Mouse (Mus musculus) stomach, embryonic 16.5 days (tissue): ENCODE data around the gene Csnk1d. TPM values are rescaled to one million over a fixed set of nuclear protein-coding genes. Genes with fewer than 3 reads are reported as not detected.

Source experiments
- ATAC-seq: fragments of 200-750 bp; cut with Nextera tagmentation; 2 replicates; pipeline ENCODE4 v1.8.0; 2017; ENCODE audit warnings: moderate number of reproducible peaks, moderate TSS enrichment; ENCODE audit not compliant: insufficient read depth, low FRiP score
- H3K27ac ChIP-seq: fragments of 300-500 bp; sonication (generic); 2 replicates; pipeline ENCODE4 v1.5.1; 2014; ENCODE audit warnings: low read length
- H3K27me3 ChIP-seq: fragments of 300-500 bp; sonication (generic); 2 replicates; pipeline ENCODE4 v1.6.1; 2014; ENCODE audit warnings: low read length, control low read depth, mixed read lengths; ENCODE audit not compliant: control insufficient read depth, insufficient read depth
- H3K36me3 ChIP-seq: fragments of 300-500 bp; sonication (generic); 2 replicates; pipeline ENCODE4 v1.6.1; 2014; ENCODE audit warnings: low read length; ENCODE audit not compliant: control insufficient read depth, insufficient read depth
- H3K4me1 ChIP-seq: fragments of 300-500 bp; sonication (generic); 2 replicates; pipeline ENCODE4 v1.6.1; 2014; ENCODE audit warnings: low read length, control low read depth, mixed read lengths; ENCODE audit not compliant: control insufficient read depth, insufficient read depth
- H3K4me2 ChIP-seq: fragments of 300-500 bp; sonication (generic); 2 replicates; pipeline ENCODE4 v1.6.1; 2014; ENCODE audit warnings: low read depth, low read length, mixed read lengths
- H3K4me3 ChIP-seq: fragments of 300-500 bp; sonication (generic); replicated peaks from 2 replicates; pipeline ENCODE4 v1.5.1; 2014; ENCODE audit warnings: mild to moderate bottlenecking, low read length
- H3K9ac ChIP-seq: fragments of 300-500 bp; sonication (generic); 2 replicates; pipeline ENCODE4 v1.6.1; 2014; ENCODE audit warnings: low read length
- H3K9me3 ChIP-seq: fragments of 300-500 bp; sonication (generic); replicated peaks from 2 replicates; pipeline ENCODE4 v1.6.1; 2016; ENCODE audit warnings: low read length, control low read depth; ENCODE audit not compliant: control insufficient read depth
- WGBS: fragments of 180-500 bp; shearing (Covaris S2); extraction: QIAGEN DNeasy Blood & Tissue Kit; methylation state at CpG from one replicate; pipeline ENCODE4 v1.1.7; 2014; 5-methylcytosine and 5-hydroxymethylcytosine counted together
- polyA plus RNA-seq: library from polyadenylated mRNA; unstranded; fragments of >200 nt; fragmentation: Nextera tagmentation; extraction: Ambion mirVana; gene quantifications from 2 replicates; pipeline ENCODE4 v1.2.1, GENCODE M21; 2015

Csnk1d gene
- polyA plus RNA-seq, 1 experiment from 2014 or later = 104 TPM

DNA sequence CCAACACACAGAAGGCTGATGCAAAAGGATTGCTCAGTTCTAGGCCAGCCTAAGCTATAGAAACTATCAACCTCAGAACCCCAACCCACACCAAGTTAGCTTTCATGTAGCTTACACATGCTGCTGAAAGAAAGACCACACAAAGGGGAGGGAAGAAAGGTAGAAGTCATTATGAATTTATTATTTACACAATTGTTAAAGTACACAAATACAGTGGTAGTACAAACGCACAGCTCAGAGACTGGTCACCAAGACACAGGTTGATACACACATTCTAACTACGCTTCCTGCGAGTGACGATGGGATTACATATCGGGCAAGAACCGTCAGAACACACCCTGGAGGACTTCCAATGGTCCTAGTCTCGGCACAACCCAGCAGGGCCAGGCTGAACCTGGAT is 29.5 kb downstream of the Csnk1d start:
- ATAC-seq = no peak
- Histone ChIP-seq H3K27me3 (no peaks in the 10 kb centered on the region), H3K9me3 (no peaks in the 10 kb centered on the region), H3K4me2 (no peak overlapping the region), H3K27ac (no peak overlapping the region), H3K4me1 (peaks cover 4% of the 10 kb centered on the region; the same call in 1 of the 2 replicates), H3K4me3 (no peak overlapping the region), H3K9ac (no peak overlapping the region), H3K36me3 (peaks cover 35% of the 10 kb centered on the region)
- WGBS = 78% methylated on average over 7 of the region's 7 CpGs

DNA sequence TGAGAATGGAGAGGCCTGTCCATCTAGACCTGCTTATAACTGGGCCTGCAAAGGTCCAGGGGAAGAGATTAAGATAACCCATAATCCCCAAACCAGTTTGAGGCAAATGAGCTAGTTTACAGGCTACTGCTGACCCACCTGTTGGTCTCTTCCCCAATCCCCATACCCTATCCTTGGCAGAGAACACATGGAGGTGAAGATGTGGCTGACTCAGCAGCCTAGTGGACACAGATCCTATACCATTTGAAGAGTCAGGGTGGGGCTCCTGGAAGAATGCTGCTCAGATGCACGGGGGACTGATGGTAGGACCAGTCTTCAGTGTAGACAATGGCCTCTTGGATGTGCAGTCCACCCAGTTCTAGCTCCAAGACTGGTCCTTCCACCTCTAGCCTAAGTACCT is 30.9 kb downstream of the Csnk1d start:
- no peak for ATAC-seq
- Histone ChIP-seq H3K27ac (no peak overlapping the region), H3K4me2 (no peak overlapping the region), H3K4me3 (no peak overlapping the region), H3K27me3 (no peaks in the 10 kb centered on the region), H3K9me3 (no peaks in the 10 kb centered on the region), H3K36me3 (peaks cover 35% of the 10 kb centered on the region), H3K9ac (no peak overlapping the region), H3K4me1 (peaks cover 4% of the 10 kb centered on the region; the same call in 1 of the 2 replicates)
- 60% methylated on average over 1 of the region's 1 CpGs for WGBS

- Histone ChIP-seq H3K27me3 (no peaks in the 10 kb centered on the region), H3K36me3 (peaks cover 28% of the 10 kb centered on the region), H3K27ac (no peak overlapping the region), H3K9ac (no peak overlapping the region), H3K4me2 (no peak overlapping the region), H3K4me3 (no peak overlapping the region), H3K9me3 (no peaks in the 10 kb centered on the region), H3K4me1 (peaks cover 7% of the 10 kb centered on the region)
- WGBS = 77% methylated on average over 3 of the region's 3 CpGs
- ATAC-seq = no peak
Observed at GRCm38 (mm10) chr11:120959564-120959963, 31.6 kb downstream of the Csnk1d start.

DNA sequence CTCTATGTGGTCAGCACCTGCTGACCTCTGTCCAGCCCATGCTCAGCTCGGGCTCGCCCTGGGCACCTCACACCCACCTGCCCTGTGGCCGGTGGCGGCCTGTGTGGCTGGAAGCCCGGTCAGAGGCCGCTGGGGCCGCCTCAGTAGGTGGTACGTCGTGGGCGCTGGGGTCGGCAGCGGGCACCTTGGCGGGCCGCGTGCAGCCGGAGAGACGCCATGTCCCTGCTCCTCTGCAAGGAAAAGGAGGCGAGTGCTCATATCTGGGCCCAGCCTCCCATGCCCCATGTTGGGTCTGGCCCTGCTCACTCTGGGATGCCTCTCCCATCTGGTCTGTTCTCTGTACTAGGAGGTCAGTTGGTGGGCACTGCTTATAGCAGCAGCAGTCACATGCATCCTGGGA is 32.1 kb downstream of the Csnk1d start:
- Histone ChIP-seq H3K27ac (no peak overlapping the region), H3K4me2 (no peak overlapping the region), H3K4me3 (no peak overlapping the region), H3K9ac (no peak overlapping the region), H3K9me3 (no peaks in the 10 kb centered on the region), H3K27me3 (no peaks in the 10 kb centered on the region), H3K36me3 (peaks cover 28% of the 10 kb centered on the region), H3K4me1 (peaks cover 10% of the 10 kb centered on the region)
- ATAC-seq = no peak
- WGBS = 89% methylated on average over 18 of the region's 18 CpGs

- H3K4me1 ChIP-seq = peaks cover 10% of the 10 kb centered on the region
- H3K27ac ChIP-seq = no peak overlapping the region
- no peaks in the 10 kb centered on the region for H3K9me3 ChIP-seq
- WGBS = 60% methylated on average over 15 of the region's 15 CpGs
- no peak overlapping the region for H3K9ac ChIP-seq
- no peak overlapping the region for H3K4me3 ChIP-seq
- H3K4me2 ChIP-seq = no peak overlapping the region
- no peak for ATAC-seq
- peaks cover 21% of the 10 kb centered on the region for H3K36me3 ChIP-seq
- no peaks in the 10 kb centered on the region for H3K27me3 ChIP-seq
Observed at GRCm38 (mm10) chr11:120957731-120958257, 33.3 kb downstream of the Csnk1d start.

GRCm38 (mm10) chr11:120957052-120957451 is 34.1 kb downstream of the Csnk1d start:
- Histone ChIP-seq H3K4me2 (no peak overlapping the region), H3K36me3 (peaks cover 18% of the 10 kb centered on the region), H3K4me1 (peaks cover 14% of the 10 kb centered on the region), H3K9me3 (no peaks in the 10 kb centered on the region), H3K9ac (no peak overlapping the region), H3K27ac (no peak overlapping the region), H3K27me3 (no peaks in the 10 kb centered on the region), H3K4me3 (no peak overlapping the region)
- WGBS = 56% methylated on average over 8 of the region's 8 CpGs
- no peak for ATAC-seq

GRCm38 (mm10) chr11:120955701-120956100 is 35.4 kb downstream of the Csnk1d start:
- Histone ChIP-seq H3K36me3 (peaks cover 16% of the 10 kb centered on the region), H3K4me3 (no peak overlapping the region), H3K4me1 (peaks cover 20% of the 10 kb centered on the region), H3K27ac (no peak overlapping the region), H3K27me3 (no peaks in the 10 kb centered on the region), H3K4me2 (no peak overlapping the region), H3K9me3 (no peaks in the 10 kb centered on the region), H3K9ac (no peak overlapping the region)
- WGBS = 89% methylated on average over 8 of the region's 8 CpGs
- no peak for ATAC-seq

DNA sequence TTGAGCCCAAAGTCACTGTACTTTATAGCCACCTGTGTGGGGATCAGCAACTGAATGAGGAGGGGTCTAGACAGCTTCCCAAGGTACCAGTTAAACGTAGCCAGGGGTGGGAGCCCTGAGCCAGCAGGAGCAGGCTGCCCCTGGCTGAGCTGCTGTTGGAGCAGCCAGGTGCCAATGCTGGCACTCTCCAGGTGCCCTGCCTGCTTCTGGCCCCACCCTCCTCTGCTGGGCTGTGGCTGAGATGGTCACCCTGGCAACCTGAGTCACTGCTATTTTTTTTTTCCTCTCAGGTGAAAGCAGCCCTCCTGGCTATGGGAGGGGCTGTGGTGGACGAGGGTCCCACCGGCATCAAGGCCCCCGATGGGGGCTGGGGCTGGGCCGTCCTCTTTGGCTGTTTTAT is 36.2 kb downstream of the Csnk1d start:
- no peak overlapping the region for H3K4me3 ChIP-seq
- H3K27ac ChIP-seq = no peak overlapping the region
- ATAC-seq = no peak
- WGBS = 73% methylated on average over 5 of the region's 5 CpGs
- no peak overlapping the region for H3K9ac ChIP-seq
- no peak overlapping the region for H3K4me2 ChIP-seq
- H3K4me1 ChIP-seq = peaks cover 27% of the 10 kb centered on the region
- no peaks in the 10 kb centered on the region for H3K27me3 ChIP-seq
- no peaks in the 10 kb centered on the region for H3K9me3 ChIP-seq
- peaks cover 12% of the 10 kb centered on the region for H3K36me3 ChIP-seq

GRCm38 (mm10) chr11:120951731-120952730 is 39.1 kb downstream of the Csnk1d start:
- H3K9ac ChIP-seq = 0 out of 2 replicates have a peak overlapping the region, but pooled peaks have one; percentile 48
- H3K36me3 ChIP-seq = peaks cover 11% of the 10 kb centered on the region
- H3K4me2 ChIP-seq = peak overlapping the region; percentile 81
- H3K4me3 ChIP-seq = no peak overlapping the region
- H3K9me3 ChIP-seq = no peaks in the 10 kb centered on the region
- 86% methylated on average over 9 of the region's 9 CpGs for WGBS
- peaks cover 32% of the 10 kb centered on the region for H3K4me1 ChIP-seq
- no peaks in the 10 kb centered on the region; the same call in 1 of the 2 replicates for H3K27me3 ChIP-seq
- ATAC-seq = no peak
- H3K27ac ChIP-seq = no peak overlapping the region
